Mouse (Mus musculus) erythroblast, embryonic 14.5 days (primary cell): ENCODE results near the gene Dzip1.

ENCODE experiments used
- GATA1 ChIP-seq: IDR thresholded peaks from 2 replicates; pipeline ENCODE4 v1.6.1; 2012; ENCODE audit warnings: low read length, inconsistent platforms, mixed read lengths
- TAL1 ChIP-seq: IDR thresholded peaks from 3 replicates; pipeline ENCODE4 v1.6.1; 2012; ENCODE audit warnings: low read length, inconsistent platforms, mixed read lengths

GRCm38 (mm10) chr14:118851496-118852107 is 73.7 kb downstream of the Dzip1 start:
- TF ChIP-seq GATA1 (no peak), TAL1 (no peak)
